Mouse (Mus musculus): ENCODE measurements around the gene Entpd8. TPM values are rescaled to one million over a fixed set of nuclear protein-coding genes. Genes with fewer than 3 reads are reported as not detected.

Gene Entpd8
- polyA plus RNA-seq, 1 experiment from 2014 or later = not detected

- Histone ChIP-seq H3K27me3 (ENCODE audit: control insufficient read depth, insufficient read depth, low read depth, low read length) (no peaks in the 10 kb centered on the region), H3K9me3 (replicated peaks; ENCODE audit: control insufficient read depth, low read length, poor library complexity, severe bottlenecking) (no peaks in the 10 kb centered on the region), H3K27ac (ENCODE audit: low read length) (no peak overlapping the region), H3K4me2 (ENCODE audit: low read length) (no peak overlapping the region), H3K9ac (ENCODE audit: low read depth, low read length) (no peak overlapping the region), H3K36me3 (ENCODE audit: control insufficient read depth, insufficient read depth, low read length) (no peaks in the 10 kb centered on the region), H3K4me1 (ENCODE audit: control insufficient read depth, insufficient read depth, low read length) (no peaks in the 10 kb centered on the region), H3K4me3 (ENCODE audit: low read depth, low read length) (no peak overlapping the region)
- no peak for ATAC-seq
- WGBS = 90% methylated on average over 5 of the region's 5 CpGs
These were observed 5.5 kb downstream of the Entpd8 start for GRCm38 (mm10) chr2:25085571-25085970.

- 100% methylated on average over 2 of the region's 2 CpGs for WGBS
- Histone ChIP-seq H3K27ac (ENCODE audit: low read length) (no peak overlapping the region), H3K4me1 (ENCODE audit: control insufficient read depth, insufficient read depth, low read length) (no peaks in the 10 kb centered on the region), H3K36me3 (ENCODE audit: control insufficient read depth, insufficient read depth, low read length) (no peaks in the 10 kb centered on the region), H3K9me3 (replicated peaks; ENCODE audit: control insufficient read depth, low read length, poor library complexity, severe bottlenecking) (no peaks in the 10 kb centered on the region), H3K4me3 (ENCODE audit: low read depth, low read length) (no peak overlapping the region), H3K9ac (ENCODE audit: low read depth, low read length) (no peak overlapping the region), H3K27me3 (ENCODE audit: control insufficient read depth, insufficient read depth, low read depth, low read length) (no peaks in the 10 kb centered on the region), H3K4me2 (ENCODE audit: low read length) (no peak overlapping the region)
- ATAC-seq = no peak
These were observed 7.7 kb downstream of the Entpd8 start for GRCm38 (mm10) chr2:25087842-25088241.

- WGBS = 85% methylated on average over 3 of the region's 3 CpGs
- H3K36me3 ChIP-seq (ENCODE audit: control insufficient read depth, insufficient read depth, low read length) = no peaks in the 10 kb centered on the region
- no peaks in the 10 kb centered on the region for H3K4me1 ChIP-seq (ENCODE audit: control insufficient read depth, insufficient read depth, low read length)
- ATAC-seq = no peak
- H3K4me3 ChIP-seq (ENCODE audit: low read depth, low read length) = no peak overlapping the region
- no peak overlapping the region for H3K27ac ChIP-seq (ENCODE audit: low read length)
- no peak overlapping the region for H3K9ac ChIP-seq (ENCODE audit: low read depth, low read length)
- no peaks in the 10 kb centered on the region for H3K9me3 ChIP-seq (replicated peaks; ENCODE audit: control insufficient read depth, low read length, poor library complexity, severe bottlenecking)
- no peak overlapping the region for H3K4me2 ChIP-seq (ENCODE audit: low read length)
- H3K27me3 ChIP-seq (ENCODE audit: control insufficient read depth, insufficient read depth, low read depth, low read length) = no peaks in the 10 kb centered on the region
These were observed 8.5 kb downstream of the Entpd8 start for GRCm38 (mm10) chr2:25088636-25089035.

GRCm38 (mm10) chr2:25094785-25095108, 14.6 kb downstream of the Entpd8 start:
- no peak overlapping the region for H3K4me3 ChIP-seq (ENCODE audit: low read depth, low read length)
- no peak overlapping the region for H3K9ac ChIP-seq (ENCODE audit: low read depth, low read length)
- H3K36me3 ChIP-seq (ENCODE audit: control insufficient read depth, insufficient read depth, low read length) = no peaks in the 10 kb centered on the region
- H3K4me1 ChIP-seq (ENCODE audit: control insufficient read depth, insufficient read depth, low read length) = peaks cover under 1% of the 10 kb centered on the region; the same call in 1 of the 2 replicates
- no peaks in the 10 kb centered on the region for H3K27me3 ChIP-seq (ENCODE audit: control insufficient read depth, insufficient read depth, low read depth, low read length)
- H3K4me2 ChIP-seq (ENCODE audit: low read length) = no peak overlapping the region
- no peaks in the 10 kb centered on the region for H3K9me3 ChIP-seq (replicated peaks; ENCODE audit: control insufficient read depth, low read length, poor library complexity, severe bottlenecking)
- WGBS = 39% methylated on average over 17 of the region's 17 CpGs
- H3K27ac ChIP-seq (ENCODE audit: low read length) = no peak overlapping the region
- no peak for ATAC-seq

GRCm38 (mm10) chr2:25095109-25095850, 15.2 kb downstream of the Entpd8 start, which contains the start of gene Noxa1:
Gene Noxa1, minus strand, starts transcription at chr2:25095149.
- 53% methylated on average over 28 of the region's 28 CpGs for WGBS
- H3K9me3 ChIP-seq (replicated peaks; ENCODE audit: control insufficient read depth, low read length, poor library complexity, severe bottlenecking) = no peaks in the 10 kb centered on the region
- H3K9ac ChIP-seq (ENCODE audit: low read depth, low read length) = no peak within 1 kb of the TSS
- no peaks in the 10 kb centered on the region for H3K27me3 ChIP-seq (ENCODE audit: control insufficient read depth, insufficient read depth, low read depth, low read length)
- H3K4me1 ChIP-seq (ENCODE audit: control insufficient read depth, insufficient read depth, low read length) = peaks cover 3% of the 10 kb centered on the region; the same call in 1 of the 2 replicates
- no peak within 1 kb of the TSS for H3K4me2 ChIP-seq (ENCODE audit: low read length)
- no peak within 1 kb of the TSS for H3K27ac ChIP-seq (ENCODE audit: low read length)
- H3K4me3 ChIP-seq (ENCODE audit: low read depth, low read length) = no peak within 1 kb of the TSS
- no peak for ATAC-seq
- H3K36me3 ChIP-seq (ENCODE audit: control insufficient read depth, insufficient read depth, low read length) = no peaks in the 10 kb centered on the region

GRCm38 (mm10) chr2:25098005-25098615, 18.0 kb downstream of the Entpd8 start:
- Histone ChIP-seq H3K9ac (ENCODE audit: low read depth, low read length) (no peak overlapping the region), H3K9me3 (replicated peaks; ENCODE audit: control insufficient read depth, low read length, poor library complexity, severe bottlenecking) (no peaks in the 10 kb centered on the region), H3K27ac (ENCODE audit: low read length) (no peak overlapping the region), H3K36me3 (ENCODE audit: control insufficient read depth, insufficient read depth, low read length) (no peaks in the 10 kb centered on the region), H3K27me3 (ENCODE audit: control insufficient read depth, insufficient read depth, low read depth, low read length) (no peaks in the 10 kb centered on the region), H3K4me2 (ENCODE audit: low read length) (no peak overlapping the region), H3K4me1 (ENCODE audit: control insufficient read depth, insufficient read depth, low read length) (peaks cover 3% of the 10 kb centered on the region; the same call in 1 of the 2 replicates), H3K4me3 (ENCODE audit: low read depth, low read length) (no peak overlapping the region)
- ATAC-seq = no peak
- 77% methylated on average over 3 of the region's 3 CpGs for WGBS

GRCm38 (mm10) chr2:25098956-25099355, 18.9 kb downstream of the Entpd8 start:
- Histone ChIP-seq H3K4me2 (ENCODE audit: low read length) (no peak overlapping the region), H3K27ac (ENCODE audit: low read length) (no peak overlapping the region), H3K9ac (ENCODE audit: low read depth, low read length) (no peak overlapping the region), H3K27me3 (ENCODE audit: control insufficient read depth, insufficient read depth, low read depth, low read length) (no peaks in the 10 kb centered on the region), H3K4me1 (ENCODE audit: control insufficient read depth, insufficient read depth, low read length) (peaks cover 3% of the 10 kb centered on the region; the same call in 1 of the 2 replicates), H3K9me3 (replicated peaks; ENCODE audit: control insufficient read depth, low read length, poor library complexity, severe bottlenecking) (no peaks in the 10 kb centered on the region), H3K4me3 (ENCODE audit: low read depth, low read length) (no peak overlapping the region), H3K36me3 (ENCODE audit: control insufficient read depth, insufficient read depth, low read length) (no peaks in the 10 kb centered on the region)
- WGBS = 35% methylated on average over 5 of the region's 5 CpGs
- ATAC-seq = peak; percentile 66

- no peak overlapping the region for H3K27ac ChIP-seq (ENCODE audit: low read length)
- peaks cover 3% of the 10 kb centered on the region; the same call in 1 of the 2 replicates for H3K4me1 ChIP-seq (ENCODE audit: control insufficient read depth, insufficient read depth, low read length)
- no peak overlapping the region for H3K9ac ChIP-seq (ENCODE audit: low read depth, low read length)
- no peak overlapping the region for H3K4me3 ChIP-seq (ENCODE audit: low read depth, low read length)
- WGBS = 43% methylated on average over 3 of the region's 3 CpGs
- peak; percentile 66; the same call in 1 of the 2 replicates for ATAC-seq
- H3K9me3 ChIP-seq (replicated peaks; ENCODE audit: control insufficient read depth, low read length, poor library complexity, severe bottlenecking) = no peaks in the 10 kb centered on the region
- no peak overlapping the region for H3K4me2 ChIP-seq (ENCODE audit: low read length)
- no peaks in the 10 kb centered on the region for H3K27me3 ChIP-seq (ENCODE audit: control insufficient read depth, insufficient read depth, low read depth, low read length)
- H3K36me3 ChIP-seq (ENCODE audit: control insufficient read depth, insufficient read depth, low read length) = no peaks in the 10 kb centered on the region
These were observed 19.6 kb downstream of the Entpd8 start for GRCm38 (mm10) chr2:25099703-25100102.

GRCm38 (mm10) chr2:25104122-25104521, 24.0 kb downstream of the Entpd8 start:
- Histone ChIP-seq H3K27me3 (ENCODE audit: control insufficient read depth, insufficient read depth, low read depth, low read length) (no peaks in the 10 kb centered on the region), H3K4me1 (ENCODE audit: control insufficient read depth, insufficient read depth, low read length) (peaks cover 3% of the 10 kb centered on the region; the same call in 1 of the 2 replicates), H3K4me2 (ENCODE audit: low read length) (no peak overlapping the region), H3K4me3 (ENCODE audit: low read depth, low read length) (no peak overlapping the region), H3K27ac (ENCODE audit: low read length) (no peak overlapping the region), H3K36me3 (ENCODE audit: control insufficient read depth, insufficient read depth, low read length) (no peaks in the 10 kb centered on the region), H3K9me3 (replicated peaks; ENCODE audit: control insufficient read depth, low read length, poor library complexity, severe bottlenecking) (no peaks in the 10 kb centered on the region), H3K9ac (ENCODE audit: low read depth, low read length) (no peak overlapping the region)
- WGBS = 92% methylated on average over 2 of the region's 2 CpGs
- no peak for ATAC-seq
